Mouse (Mus musculus): ENCODE data around the gene Ripk1. TPM values are rescaled to one million over a fixed set of nuclear protein-coding genes. Genes with fewer than 3 reads are reported as not detected.
A peak's percentile ranks its signal among the peaks of the same experiment; 100 is the strongest.

Gene Ripk1
- polyA plus RNA-seq, 1 experiment, result 14.2 TPM

DNA sequence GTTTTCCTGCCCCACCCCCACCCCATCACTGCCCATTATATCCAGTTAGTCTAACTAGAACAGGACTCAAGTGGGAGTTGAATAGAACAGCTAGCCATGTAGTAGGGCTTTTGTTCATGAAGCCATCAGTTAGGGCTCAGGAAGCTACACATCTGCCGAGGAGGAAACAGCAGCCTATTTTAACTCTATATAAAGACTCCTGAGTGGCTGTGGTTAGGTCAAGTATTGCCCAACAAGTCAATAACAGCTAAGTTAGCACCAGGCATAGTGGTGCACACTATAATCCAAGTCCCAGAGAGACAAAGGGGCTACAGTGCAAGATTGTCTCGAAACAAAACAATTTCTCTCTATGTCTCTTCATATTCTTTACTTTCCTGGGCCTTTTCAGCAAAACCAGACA, 29.9 kb downstream of the Ripk1 start:
- no peaks in the 10 kb centered on the region; the same call in 1 of the 2 replicates for H3K4me1 ChIP-seq (ENCODE audit: control insufficient read depth, insufficient read depth, low read length)
- 19% methylated on average over 2 of the region's 2 CpGs for WGBS

DNA sequence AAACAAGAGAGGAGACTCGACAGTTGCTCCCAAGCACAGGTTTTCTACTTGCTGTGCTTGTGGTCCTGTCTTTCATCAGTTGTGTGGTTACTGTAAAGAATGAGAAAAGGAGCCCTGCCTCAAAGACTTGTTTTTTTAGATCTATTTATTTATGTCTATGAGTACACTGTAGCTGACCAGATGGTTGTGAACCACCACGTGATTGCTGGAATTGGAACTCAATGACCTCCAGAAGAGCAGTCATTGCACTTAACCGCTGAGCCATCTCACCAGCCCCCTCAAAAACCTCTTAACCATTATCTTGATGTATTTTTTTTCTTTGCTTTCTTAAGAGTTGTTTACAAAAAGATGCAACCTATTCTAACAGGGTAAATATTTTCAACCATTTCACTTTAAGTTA, 33.3 kb downstream of the Ripk1 start:
- WGBS, result 87% methylated on average over 3 of the region's 3 CpGs
- TF ChIP-seq POLR2A (IDR thresholded peaks at IDR 0.05; ENCODE audit: borderline replicate concordance, control insufficient read depth, low read depth, low read length) (no peak), CTCF (IDR thresholded peaks at IDR 0.05; ENCODE audit: control insufficient read depth, insufficient read depth, low read length) (no peak)
- Histone ChIP-seq H3K4me3 (replicated peaks; ENCODE audit: control insufficient read depth, low read depth, low read length) (no peak overlapping the region), H3K4me1 (ENCODE audit: control insufficient read depth, insufficient read depth, low read length) (no peaks in the 10 kb centered on the region; the same call in 1 of the 2 replicates), H3K27ac (ENCODE audit: control insufficient read depth, insufficient read depth, low read depth, low read length, poor library complexity) (no peak overlapping the region)

More for the DNA sequence above, 29.9 kb downstream of the Ripk1 start:
- TF ChIP-seq POLR2A (IDR thresholded peaks at IDR 0.05; ENCODE audit: borderline replicate concordance, control insufficient read depth, low read depth, low read length) (no peak), CTCF (IDR thresholded peaks at IDR 0.05; ENCODE audit: control insufficient read depth, insufficient read depth, low read length) (no peak)
- Histone ChIP-seq H3K4me3 (replicated peaks; ENCODE audit: control insufficient read depth, low read depth, low read length) (no peak overlapping the region), H3K27ac (ENCODE audit: control insufficient read depth, insufficient read depth, low read depth, low read length, poor library complexity) (no peak overlapping the region)

DNA sequence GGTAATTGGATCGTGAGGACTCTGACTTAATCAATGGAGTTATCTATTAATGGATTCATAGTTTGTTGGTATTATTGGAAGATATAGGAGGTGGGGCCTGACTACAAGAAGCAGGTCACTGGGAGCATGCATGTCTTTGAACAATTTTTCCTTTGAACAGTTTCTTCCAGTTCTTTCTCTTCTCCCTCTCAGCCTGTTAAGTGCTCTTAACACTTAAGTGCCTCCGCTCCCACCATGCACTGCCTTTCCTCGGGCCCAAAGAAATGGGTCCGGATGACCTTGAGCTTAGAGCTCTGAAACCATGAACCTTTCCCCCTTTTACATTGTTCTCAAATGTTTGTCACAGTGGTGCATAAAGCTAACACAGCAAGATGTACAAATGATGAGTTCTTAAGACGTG, 34.6 kb downstream of the Ripk1 start:
- TF ChIP-seq CTCF (IDR thresholded peaks at IDR 0.05; ENCODE audit: control insufficient read depth, insufficient read depth, low read length) (no peak), POLR2A (IDR thresholded peaks at IDR 0.05; ENCODE audit: borderline replicate concordance, control insufficient read depth, low read depth, low read length) (no peak)
- H3K27ac ChIP-seq (ENCODE audit: control insufficient read depth, insufficient read depth, low read depth, low read length, poor library complexity), result no peak overlapping the region
- no peaks in the 10 kb centered on the region; the same call in 1 of the 2 replicates for H3K4me1 ChIP-seq (ENCODE audit: control insufficient read depth, insufficient read depth, low read length)
- WGBS, result 79% methylated on average over 5 of the region's 5 CpGs
- H3K4me3 ChIP-seq (replicated peaks; ENCODE audit: control insufficient read depth, low read depth, low read length), result no peak overlapping the region

DNA sequence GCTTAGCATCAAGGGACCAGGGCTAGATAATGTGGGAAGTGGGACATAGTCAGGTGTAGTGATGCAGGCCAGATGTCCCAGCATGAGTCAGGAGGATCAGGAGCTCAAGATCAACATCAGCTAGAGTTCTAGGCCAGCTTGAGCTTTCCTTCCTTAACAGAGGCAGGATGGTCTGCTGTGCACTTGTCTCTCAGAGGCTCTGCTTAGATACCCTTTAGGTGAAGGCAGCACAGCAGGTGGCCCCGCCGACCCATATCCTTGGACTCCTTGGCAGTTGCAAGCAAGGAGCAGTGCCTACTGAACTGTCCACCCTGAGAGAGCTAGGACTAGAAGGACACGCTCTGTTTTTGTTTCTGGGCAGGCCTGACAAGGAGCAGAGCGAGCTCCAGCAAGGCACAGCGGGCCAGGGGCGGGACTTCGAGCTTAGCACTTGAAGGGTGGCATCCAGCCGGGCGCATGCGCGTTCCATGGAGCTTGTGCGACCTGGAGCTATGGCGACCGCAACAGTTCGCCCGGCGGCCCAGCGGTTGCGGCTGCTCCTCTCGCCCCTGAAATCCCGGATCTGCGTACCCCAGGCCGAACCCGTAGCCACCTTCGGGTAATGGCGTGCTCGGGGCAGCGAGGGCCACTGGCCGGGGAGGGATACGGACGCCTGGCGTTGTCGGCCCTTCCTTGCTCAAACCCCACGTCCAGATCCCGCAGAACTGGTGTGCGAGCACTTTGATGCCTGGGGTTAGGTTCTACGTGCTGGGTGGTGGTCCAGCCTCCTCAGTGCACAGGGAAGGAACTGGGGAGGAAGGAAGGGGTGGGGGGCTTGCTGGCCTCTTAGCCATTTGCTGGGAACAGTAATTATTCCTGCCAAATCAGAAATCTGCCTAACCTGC, 35.3 kb downstream of the Ripk1 start, which contains the start of gene Bphl:
Bphl (plus strand) TSS at position 426 of the 884 bp plus-strand sequence.
- WGBS, result 1% methylated on average over 37 of the region's 37 CpGs
- Histone ChIP-seq H3K4me3 (replicated peaks; ENCODE audit: control insufficient read depth, low read depth, low read length) (peak within 1 kb of the TSS; percentile 83), H3K27ac (ENCODE audit: control insufficient read depth, insufficient read depth, low read depth, low read length, poor library complexity) (peak within 1 kb of the TSS; percentile 30; the same call in 1 of the 2 replicates), H3K4me1 (ENCODE audit: control insufficient read depth, insufficient read depth, low read length) (no peaks in the 10 kb centered on the region; the same call in 1 of the 2 replicates)
- TF ChIP-seq CTCF (IDR thresholded peaks at IDR 0.05; ENCODE audit: control insufficient read depth, insufficient read depth, low read length) (no peak), POLR2A (IDR thresholded peaks at IDR 0.05; ENCODE audit: borderline replicate concordance, control insufficient read depth, low read depth, low read length) (peak; percentile 81; the same call in 1 of the 2 replicates)

DNA sequence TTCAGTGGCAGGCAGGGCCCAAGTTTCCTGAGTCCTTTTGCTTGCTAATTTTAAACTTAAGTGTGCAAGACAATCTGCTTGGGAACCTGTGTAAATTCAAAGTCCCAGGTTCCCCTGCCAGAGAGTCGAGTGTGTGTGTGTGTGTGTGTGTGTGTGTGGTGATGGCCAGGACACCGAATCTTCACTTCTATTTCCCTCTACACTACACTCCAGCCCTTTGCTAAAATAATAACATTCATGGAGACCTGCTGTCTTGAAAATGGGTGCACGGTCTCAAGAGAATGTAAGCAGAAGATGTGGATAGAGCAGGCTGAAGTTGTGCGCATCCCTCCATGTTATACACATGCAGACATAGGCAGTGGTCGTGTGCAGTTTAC, 35.9 kb downstream of the Ripk1 start:
- WGBS, result 50% methylated on average over 5 of the region's 5 CpGs
- Histone ChIP-seq H3K4me1 (ENCODE audit: control insufficient read depth, insufficient read depth, low read length) (no peaks in the 10 kb centered on the region; the same call in 1 of the 2 replicates), H3K27ac (ENCODE audit: control insufficient read depth, insufficient read depth, low read depth, low read length, poor library complexity) (no peak overlapping the region), H3K4me3 (replicated peaks; ENCODE audit: control insufficient read depth, low read depth, low read length) (peak overlapping the region; percentile 83)
- TF ChIP-seq POLR2A (IDR thresholded peaks at IDR 0.05; ENCODE audit: borderline replicate concordance, control insufficient read depth, low read depth, low read length), result no peak
- no peak for TF ChIP-seq CTCF (IDR thresholded peaks at IDR 0.05; ENCODE audit: control insufficient read depth, insufficient read depth, low read length)

DNA sequence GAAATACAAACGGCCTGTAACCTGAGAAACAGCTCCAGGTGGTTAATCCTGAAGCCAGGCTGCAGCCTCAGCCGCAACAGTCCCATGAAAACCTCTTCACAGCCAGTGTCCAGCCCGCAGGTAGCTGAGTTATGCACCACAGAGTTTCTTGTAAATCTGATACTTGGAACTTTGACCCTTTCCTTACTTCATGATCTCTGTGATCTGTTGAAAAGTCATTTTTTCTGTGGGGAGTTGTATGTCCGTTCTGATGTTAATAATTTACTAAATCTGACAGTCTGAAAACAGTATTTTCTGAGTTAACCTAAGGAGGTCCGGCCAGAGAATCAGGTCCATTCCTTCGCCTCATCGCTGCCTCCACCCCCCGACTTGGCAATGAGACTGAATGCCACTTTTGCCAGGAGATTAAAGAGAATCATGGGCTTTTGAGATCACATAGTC, 36.8 kb downstream of the Ripk1 start:
- Histone ChIP-seq H3K27ac (ENCODE audit: control insufficient read depth, insufficient read depth, low read depth, low read length, poor library complexity) (no peak overlapping the region), H3K4me1 (ENCODE audit: control insufficient read depth, insufficient read depth, low read length) (no peaks in the 10 kb centered on the region; the same call in 1 of the 2 replicates), H3K4me3 (replicated peaks; ENCODE audit: control insufficient read depth, low read depth, low read length) (no peak overlapping the region)
- TF ChIP-seq CTCF (IDR thresholded peaks at IDR 0.05; ENCODE audit: control insufficient read depth, insufficient read depth, low read length), result no peak
- TF ChIP-seq POLR2A (IDR thresholded peaks at IDR 0.05; ENCODE audit: borderline replicate concordance, control insufficient read depth, low read depth, low read length), result no peak
- WGBS, result 86% methylated on average over 8 of the region's 8 CpGs

DNA sequence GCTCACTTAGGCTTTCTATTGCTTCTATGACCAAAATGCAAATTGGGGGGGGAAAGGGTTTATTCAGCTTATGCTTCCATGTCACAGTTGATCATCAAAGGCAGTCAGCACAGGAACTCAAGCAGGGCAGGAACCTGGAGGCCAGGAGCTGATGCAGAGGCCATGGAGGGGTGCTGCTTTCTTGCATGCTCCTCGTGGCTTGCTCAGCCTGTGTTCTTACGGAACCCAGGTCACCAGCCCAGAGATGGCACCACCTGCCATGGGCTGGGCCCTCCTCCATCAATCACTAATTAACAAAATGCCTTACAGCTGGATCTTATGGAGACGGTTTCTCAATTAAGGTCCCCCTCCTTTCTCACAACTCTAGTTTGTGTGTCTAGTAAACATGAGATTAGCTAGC, 37.9 kb downstream of the Ripk1 start:
- TF ChIP-seq POLR2A (IDR thresholded peaks at IDR 0.05; ENCODE audit: borderline replicate concordance, control insufficient read depth, low read depth, low read length) (no peak), CTCF (IDR thresholded peaks at IDR 0.05; ENCODE audit: control insufficient read depth, insufficient read depth, low read length) (no peak)
- 83% methylated on average over 3 of the region's 3 CpGs for WGBS
- H3K27ac ChIP-seq (ENCODE audit: control insufficient read depth, insufficient read depth, low read depth, low read length, poor library complexity), result no peak overlapping the region
- no peak overlapping the region for H3K4me3 ChIP-seq (replicated peaks; ENCODE audit: control insufficient read depth, low read depth, low read length)
- H3K4me1 ChIP-seq (ENCODE audit: control insufficient read depth, insufficient read depth, low read length), result no peaks in the 10 kb centered on the region; the same call in 1 of the 2 replicates

DNA sequence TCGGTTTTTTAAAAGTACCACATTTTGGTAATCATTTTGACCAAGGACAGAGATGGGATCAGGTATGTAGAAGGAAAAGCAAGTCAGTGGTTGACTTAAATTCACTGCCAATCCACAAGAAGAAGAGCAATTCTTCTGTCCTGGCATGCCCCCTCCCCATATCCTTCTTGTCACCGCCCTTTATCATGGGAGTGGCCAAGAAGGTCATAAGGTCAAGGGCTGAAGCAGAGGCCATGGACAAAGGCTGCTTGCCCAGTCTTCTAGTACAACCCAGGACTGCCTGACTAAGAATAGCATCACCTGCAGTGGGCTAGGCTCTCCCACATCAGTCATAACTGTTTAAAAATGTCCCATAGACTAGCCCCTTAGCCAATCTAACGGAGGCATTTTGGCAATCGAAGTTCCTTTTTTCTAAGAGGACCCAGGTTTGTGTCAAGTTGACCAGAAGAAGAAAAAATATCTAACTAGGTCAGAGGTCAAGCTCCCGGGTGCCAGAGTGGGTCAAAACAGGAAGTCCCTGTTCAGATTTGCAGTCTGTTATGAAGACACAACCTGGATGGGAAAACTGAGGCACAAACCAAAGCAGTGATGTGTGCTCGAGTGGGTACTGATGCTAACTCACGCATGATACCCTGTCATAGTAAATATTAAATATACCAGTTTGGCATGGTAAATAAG, 41.7 kb downstream of the Ripk1 start:
- 53% methylated on average over 7 of the region's 7 CpGs for WGBS
- no peak overlapping the region for H3K4me3 ChIP-seq (replicated peaks; ENCODE audit: control insufficient read depth, low read depth, low read length)
- H3K4me1 ChIP-seq (ENCODE audit: control insufficient read depth, insufficient read depth, low read length), result no peaks in the 10 kb centered on the region; the same call in 1 of the 2 replicates
- no peak overlapping the region for H3K27ac ChIP-seq (ENCODE audit: control insufficient read depth, insufficient read depth, low read depth, low read length, poor library complexity)
- TF ChIP-seq CTCF (IDR thresholded peaks at IDR 0.05; ENCODE audit: control insufficient read depth, insufficient read depth, low read length) (no peak), POLR2A (IDR thresholded peaks at IDR 0.05; ENCODE audit: borderline replicate concordance, control insufficient read depth, low read depth, low read length) (no peak)

All from bone marrow, adult 2 months (tissue).